Mouse (Mus musculus) layer of hippocampus, postnatal 25 days (tissue): ENCODE data around the gene Cers5. TPM values are rescaled to one million over a fixed set of nuclear protein-coding genes. Genes with fewer than 3 reads are reported as not detected.
A peak's percentile ranks its signal among the peaks of the same experiment; 100 is the strongest.
"Not testable (repeated sequence)": the region's sequence is repeated elsewhere in the genome, so short reads cannot be mapped to it uniquely, and the experiment has no call there.

Experiments
- DNase-seq, 2 experiments: peaks; one replicate each; pipeline ENCODE4 v3.0.0; 2022; ENCODE audit warnings: mixed read lengths in 2 of 2, low spot score in 1 of 2; ENCODE audit errors: extremely low spot score in 1 of 2
- total RNA-seq, 2 experiments: library from RNA; stranded (reverse); gene quantifications; 2 replicates each; pipeline ENCODE4 v1.2.3; 2021

Gene Cers5
- total RNA-seq = 10 to 100 TPM; 29.0 to 34.0 TPM

DNA sequence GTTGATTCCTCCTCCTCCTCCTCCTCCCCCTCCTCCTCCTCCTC is at the start of gene Cers5:
Cers5 (minus strand) TSS at position 5 of the 44 bp plus-strand sequence.
- DNase-seq = not testable (repeated sequence)

DNA sequence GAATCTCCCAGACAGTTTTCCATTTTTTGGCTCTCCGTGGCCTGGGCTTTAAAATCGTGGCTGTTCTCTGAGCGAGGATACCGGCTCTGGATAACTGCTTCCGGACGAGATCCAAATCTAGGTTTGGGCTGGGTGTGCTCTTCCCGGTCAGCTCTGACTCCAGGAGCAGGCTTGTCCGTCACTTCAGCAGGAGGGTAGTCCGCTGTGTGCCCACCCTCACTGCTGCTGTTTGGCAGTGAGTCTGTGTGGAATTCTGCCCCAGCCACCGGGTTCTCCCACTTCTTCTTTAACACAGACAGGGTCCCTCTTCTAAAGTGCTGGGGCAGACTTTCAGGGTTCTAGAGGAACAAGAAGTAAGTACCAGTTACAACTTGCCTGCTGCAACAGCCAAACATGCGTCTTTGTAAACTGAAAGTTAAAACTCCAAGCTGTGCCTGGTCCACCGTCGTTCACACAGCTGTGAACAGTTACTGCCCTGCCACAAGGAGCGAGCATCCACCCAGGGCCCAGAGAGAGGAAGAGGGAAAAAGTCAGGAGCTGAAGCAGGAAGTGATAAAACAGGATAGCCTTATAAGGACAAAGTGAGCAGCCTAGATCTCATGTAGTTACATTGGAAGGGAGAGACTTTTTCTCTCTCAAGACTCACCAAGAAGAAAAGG is 47.1 kb upstream of the Cers5 start:
- DNase-seq = no peak

DNA sequence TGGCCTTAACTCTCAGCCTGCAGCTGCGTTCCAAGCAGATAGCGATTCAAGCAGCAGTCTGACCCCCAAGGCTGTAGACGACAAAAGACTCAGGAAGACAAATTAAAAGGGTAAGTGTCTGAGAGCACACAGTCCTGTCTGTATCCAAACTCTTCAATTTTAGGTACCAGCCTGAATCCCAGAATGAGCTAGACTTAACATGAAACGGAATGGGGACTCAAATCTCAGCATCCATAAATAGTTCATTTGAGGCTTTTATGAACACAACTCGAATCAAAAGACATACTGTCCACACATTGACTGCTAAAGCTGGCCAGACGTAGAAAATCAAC is 46.4 kb upstream of the Cers5 start:
- no peak for DNase-seq

DNA sequence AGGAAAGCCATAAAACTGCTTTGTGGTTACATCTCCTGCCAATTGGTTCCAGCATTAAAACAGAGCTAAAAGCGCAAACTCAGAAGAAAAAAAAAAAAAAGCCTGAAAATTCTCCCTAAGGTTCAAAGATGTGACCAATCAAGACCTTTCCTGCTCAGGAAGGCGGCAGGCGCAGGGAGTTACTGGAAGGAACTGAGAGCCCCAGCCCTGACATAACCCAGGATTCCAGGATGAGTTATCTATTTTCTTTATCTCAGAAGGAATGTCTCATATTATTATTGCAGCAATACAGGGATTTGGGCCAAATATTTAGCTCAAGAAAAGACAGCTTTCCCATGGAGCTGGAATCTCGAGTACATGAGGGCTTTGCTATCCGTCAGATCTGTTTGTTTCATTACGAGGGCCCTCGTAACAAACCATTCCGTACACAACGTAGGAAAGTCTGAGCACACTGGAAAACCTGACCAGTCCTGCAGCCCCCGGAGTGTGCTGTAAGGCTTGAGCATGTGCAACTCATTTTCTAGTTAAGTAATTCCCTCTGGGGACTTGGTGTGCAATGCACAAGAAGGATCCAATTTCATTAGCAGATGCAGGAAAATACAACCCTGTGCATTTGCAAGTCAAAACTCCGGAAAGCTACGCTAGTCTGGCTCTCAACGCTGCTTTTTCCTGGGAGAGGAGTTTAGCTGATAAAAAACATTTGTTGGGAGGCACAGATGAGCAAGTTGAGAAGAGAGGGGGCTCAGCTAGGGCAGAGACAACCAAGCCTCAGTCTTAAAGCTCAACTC is 45.8 kb upstream of the Cers5 start:
- no peak for DNase-seq

DNA sequence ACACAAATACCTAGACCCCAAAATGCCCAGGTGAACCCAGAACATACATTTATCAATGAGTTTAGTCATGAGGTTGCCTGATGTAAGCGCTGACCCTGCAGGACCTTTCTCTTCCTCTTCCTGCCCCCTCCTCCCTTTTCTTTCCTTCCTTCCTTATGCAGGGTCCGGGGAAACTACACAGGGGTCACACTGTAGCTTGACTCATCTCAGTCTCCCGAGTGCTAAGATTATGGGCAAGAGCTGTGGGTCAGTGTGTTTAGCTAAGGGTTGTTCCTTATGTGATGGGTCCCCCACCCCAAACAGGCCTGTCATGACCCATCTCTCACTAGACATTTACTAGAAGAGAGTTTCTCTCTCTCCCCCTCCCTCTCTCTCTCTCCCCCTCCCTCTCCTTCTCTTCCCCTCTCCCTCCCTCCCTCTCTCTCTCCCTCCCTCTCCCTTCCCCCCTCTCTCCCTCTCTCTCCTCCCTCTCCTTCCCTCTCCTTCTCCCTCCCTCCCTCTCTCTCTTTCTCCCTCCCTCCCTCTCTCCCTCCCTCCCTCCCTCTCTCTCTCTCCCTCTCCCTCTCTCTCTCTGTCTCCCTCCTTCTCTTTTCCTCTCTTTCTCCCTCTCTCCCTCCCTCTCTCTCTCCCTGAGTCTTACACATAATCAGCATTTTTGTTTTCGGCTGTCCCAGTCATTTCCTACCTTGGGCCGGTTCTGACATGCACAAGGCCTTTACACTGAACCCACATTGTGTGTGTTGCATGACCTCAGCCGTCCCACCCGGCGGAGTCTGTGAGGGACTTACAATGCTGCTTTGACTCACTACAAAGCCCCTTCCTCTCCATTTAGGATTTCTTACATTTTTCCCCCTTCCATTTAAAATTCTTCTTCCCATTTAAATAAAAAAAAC is 44.9 kb upstream of the Cers5 start:
- no peak for DNase-seq

DNA sequence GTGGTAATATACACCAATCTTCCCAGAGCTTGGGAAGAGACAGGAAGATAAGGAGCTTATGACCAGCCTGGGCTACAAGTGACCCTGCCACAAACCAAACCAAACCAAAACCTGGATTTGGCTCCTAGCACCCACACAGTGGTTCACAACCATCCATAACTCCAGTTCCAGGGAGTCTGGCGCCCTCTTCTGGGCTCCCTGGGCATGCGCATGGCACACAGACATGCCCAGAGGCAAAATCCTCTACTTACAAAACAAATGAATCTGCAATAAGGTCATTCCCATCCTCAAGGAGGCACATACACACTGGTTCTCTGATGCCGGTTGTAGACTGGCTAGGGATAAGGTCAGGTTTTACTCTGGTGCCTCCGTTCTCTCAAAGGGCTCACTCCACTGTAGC is 43.3 kb upstream of the Cers5 start:
- DNase-seq = no peak

DNA sequence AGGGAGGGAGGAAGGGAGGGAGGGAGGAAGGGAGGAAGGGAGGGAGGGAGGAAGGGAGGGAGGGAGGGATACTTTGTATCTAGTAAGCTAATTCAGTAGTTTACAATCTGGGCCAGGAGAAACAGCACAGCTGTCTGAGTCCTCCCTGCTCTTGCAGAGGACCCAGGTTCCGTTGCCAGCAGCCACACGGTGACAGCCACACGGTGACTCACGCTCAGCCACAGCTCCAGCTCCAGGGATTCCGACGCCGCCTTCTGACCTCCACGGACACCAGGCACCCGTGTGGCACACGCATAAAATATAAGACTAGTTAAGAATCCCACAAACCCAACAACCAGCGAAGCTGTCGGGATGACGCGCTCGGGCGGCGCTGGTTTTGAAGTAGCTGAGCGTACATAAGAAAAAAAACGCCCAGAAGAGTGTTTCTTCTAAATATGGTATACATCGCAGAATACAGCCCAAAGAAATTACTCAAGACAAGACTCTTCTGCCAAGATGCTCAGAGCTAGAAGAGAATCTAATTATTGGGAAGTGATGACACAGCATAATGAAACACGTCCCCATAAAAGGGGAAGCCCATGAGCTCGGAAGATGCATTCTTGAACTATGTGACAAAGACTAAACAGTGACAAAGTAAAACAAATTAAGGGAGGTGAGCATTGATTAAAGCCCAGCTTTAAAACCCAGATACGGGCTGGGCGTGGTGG is 42.0 kb upstream of the Cers5 start:
- no peak for DNase-seq

DNA sequence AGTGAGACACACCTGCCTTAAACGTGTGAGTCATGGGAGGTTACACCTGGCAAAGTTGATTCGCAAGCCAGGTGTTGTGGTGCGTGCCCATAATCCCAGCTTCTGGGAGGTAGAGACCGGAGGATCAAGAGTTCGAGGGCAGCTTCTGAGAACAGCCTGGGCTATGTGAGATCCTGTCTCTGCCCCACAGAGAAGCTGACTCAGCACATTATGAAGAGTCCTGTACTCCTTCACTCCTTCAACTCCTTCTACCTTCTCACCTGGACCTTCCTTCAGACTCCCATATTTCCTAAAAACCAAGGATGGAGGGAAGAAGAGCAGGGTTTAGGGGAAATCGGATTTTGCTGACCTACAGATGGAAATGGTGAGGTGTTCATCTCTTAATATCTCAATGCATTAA is 41.0 kb upstream of the Cers5 start:
- DNase-seq = no peak

DNA sequence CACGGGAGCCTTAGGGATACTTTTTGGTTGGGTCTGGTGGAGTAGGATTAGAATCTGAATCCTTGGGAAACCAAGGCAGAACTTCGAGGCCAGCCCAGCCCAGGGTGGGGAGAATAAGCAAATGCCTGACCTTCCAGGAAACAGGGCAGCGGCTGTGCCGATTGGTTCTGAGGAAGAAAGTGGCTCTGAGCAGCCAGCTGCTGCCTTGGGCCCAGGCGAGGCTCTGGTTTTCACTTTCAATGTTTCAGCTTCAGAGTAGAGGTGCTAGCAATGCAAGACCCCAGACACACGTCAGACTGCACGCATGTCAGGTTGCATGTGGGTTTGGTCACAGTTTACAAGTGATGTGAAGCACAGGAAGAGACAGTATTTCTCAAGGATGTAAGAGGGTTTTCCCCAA is 39.4 kb upstream of the Cers5 start:
- DNase-seq = no peak

DNA sequence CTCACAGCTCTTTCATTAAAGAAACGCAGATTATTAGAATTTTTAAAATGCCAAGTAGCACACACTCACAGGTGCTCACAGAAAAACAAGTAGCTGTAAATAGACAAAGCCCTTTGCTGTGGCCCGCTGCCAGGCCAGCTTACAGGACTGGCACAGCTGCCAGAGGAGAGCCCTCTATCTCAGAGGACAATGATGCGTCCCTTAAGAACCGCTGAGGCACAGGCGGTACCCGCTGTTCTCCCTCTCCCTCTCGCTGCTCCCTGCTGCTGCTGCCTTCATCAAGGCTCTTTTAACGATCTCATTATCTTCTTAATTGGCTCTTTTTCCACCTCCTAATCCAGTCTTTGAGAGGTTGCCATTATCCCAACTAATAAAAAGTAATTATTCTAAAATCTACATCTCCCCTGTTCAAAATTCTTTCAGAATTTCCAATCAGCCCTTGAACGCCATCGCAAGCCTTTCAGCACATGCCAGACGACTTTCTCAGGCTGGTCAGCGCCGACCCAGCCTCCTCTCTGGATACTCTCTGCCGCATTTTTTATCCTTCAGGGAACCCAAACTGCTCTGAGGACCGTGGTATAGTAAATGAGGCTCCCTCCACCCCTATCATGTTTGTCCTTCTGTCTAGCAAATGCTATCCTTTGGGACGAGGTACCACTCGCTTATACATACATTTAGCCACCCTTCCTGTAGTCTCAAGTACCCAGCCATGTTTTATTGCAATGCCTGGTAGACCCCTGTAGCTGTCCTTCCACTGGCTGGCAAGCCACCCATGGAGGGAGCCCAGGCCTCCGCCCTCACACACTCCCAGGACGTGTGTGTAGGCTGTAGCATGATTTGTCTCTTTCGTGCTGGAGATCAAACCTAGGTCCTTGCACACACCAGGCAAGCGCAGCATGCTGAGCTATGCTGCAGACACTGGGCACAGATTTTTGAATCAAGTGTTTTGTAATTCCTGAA is 35.4 kb upstream of the Cers5 start:
- DNase-seq = peak in 1 of 2 experiments; percentile 20

DNA sequence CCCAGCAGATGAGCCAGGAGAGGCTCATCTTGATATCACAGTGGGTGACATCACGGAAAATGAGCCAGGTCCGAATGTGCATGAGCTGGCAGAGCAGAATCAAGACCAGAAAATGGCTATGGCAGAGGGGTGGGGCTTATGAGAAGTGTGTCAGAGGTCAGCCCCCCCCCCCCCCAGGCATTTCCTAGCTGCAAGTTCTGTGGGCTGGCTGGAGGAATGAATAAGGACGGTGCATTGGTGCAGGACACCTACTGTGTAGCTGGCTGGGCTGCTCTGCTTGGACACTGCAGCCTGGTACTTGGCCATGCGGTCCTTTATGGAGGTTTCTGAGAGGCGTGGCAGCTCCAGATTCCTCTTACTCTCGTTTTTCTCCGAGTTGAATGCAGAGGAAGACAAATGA is 33.5 kb upstream of the Cers5 start:
- DNase-seq = no peak

DNA sequence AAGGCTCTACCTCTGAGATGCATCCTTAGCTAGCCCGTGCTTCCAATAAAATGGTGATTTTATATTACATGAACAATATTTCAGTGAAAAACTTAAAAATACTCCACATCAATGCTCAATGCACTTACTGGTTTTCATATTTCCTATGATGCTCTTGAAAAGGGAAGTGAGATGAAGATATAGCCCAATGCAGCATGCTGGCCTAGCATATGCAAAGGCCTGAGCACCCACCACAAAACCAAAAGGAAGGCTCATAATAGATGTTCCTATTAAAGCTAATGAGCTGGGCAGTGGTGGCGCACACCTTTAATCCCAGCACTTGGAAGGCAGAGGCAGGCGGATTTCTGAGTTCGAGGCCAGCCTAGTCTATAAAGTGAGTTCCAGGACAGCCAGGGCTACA is 33.0 kb upstream of the Cers5 start:
- DNase-seq = no peak

DNA sequence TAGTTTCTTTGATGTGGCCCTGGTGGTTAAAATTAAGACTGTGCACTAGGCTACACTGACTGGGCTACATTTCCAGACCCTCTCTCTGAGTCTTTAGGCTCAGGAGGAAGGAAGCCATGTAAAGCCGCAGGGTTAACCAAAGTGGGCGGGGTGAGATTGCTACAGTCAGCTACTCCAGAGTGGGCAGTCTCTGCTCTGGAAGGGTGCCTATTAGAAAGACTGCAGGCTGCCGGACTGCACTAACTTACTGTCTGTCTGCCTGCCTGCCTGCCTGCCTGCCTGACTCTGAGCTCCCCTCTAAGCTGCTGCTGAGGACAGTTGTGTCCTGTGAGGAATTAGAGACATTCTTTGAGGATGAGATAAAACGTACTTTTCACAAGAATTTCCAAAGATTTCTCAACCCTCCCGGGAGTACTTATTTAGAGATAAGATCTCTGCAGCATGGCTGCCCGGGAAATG is 30.5 kb upstream of the Cers5 start:
- no peak for DNase-seq

DNA sequence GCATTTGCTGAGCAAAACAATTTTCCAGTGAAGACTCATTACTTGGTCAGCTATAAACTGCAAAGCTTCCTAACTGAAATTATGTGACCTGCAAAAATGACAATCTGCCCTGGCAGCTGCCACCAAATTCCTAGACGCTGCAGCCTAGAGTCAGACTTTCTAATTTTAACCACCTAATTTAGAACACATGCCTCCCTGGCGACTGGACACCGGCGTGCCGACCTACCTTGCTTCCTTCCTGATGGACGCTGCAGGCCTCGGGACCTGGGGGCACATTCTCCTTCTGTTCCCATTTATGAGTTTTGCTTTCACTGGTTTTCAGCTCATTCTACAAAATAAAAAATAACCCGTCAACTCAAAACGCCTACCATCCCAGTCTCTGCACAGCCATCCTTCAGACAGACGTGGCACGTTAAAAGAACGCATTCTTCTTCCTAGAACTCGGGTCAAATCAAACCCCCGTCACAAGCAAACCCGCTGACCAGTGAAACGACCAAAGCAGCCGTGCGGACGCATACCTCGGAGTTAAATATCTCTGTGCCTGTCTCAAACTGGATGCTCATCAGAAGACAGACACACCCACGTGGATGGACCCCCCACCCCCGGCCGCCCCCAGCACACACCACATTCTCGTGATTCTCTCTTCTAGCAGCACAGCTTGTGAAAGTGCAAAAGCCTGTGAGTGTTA is 29.3 kb upstream of the Cers5 start:
- no peak for DNase-seq

DNA sequence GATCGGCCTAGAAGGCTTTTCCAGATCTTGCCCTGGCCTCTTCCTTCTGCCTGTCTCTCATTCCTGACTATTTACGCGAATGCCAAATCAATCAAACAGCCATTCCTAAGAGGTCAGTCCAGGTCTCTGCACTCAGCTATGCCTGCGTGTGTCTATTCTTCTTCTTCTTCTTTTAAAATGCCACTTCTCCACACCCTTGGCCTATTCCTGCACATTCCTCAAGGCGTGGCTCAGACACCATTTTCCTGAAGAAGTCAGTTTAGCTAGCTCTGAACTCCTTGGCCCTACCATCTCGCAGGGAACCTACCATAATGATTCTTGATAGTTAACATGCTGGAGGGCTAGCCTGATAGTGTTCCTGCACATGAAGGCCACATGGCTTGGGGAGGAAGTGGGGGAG is 27.0 kb upstream of the Cers5 start:
- no peak for DNase-seq

DNA sequence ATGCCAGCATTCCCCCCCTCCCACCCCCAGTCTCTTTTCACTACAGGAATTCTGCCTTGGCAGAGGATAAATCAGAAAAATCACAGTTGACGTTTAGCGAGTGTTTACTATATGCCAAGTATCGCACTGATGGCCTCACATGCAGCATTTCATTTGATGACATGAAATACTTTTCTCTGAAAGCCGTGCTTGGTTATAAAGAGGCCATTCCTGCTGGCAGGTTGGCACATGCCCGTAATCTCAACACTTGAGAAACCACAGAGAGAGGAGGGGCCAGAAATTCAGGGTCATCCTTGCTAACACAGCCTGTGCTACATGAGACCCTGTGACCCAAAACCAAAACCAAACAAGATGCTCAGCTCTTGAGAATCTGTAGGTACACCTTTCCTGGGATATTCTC is 25.2 kb upstream of the Cers5 start:
- no peak for DNase-seq

DNA sequence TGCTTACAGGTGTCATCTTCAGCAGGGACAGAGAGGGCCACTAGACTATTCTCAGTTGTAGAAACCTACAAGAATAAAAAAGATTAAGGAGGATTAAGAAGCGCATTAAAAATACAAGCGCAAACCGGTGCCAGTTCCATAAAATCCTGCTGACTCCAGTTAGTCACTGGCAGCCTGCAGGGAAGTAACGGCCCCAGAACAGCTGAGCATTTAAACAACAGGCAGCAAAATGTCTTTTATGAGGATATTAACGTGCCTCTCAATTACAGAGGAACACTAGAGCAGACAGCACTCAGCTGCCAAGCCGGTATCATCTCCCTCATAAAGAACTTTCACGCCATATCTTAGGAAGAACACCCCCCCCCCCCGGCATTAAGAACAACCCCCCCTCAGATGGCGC is 24.1 kb upstream of the Cers5 start:
- DNase-seq = no peak

DNA sequence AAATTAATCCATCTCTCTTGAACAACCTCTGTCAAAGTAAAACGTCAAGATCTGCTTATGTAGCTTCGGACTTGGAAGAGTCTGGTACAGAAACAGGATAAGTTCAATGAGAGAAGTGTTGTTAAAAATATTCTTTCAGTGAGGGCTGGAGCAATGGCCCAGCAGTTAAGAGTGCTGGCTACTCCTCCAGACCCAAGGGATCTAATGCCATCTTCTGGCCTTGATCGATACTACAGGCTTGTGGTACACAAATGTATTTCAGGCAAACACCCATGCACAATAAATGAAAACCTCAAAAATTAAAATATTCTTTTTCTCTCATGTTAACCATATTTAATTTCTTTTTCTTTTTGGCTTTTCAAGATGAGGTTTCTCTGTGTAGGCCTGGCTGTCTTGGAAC is 23.4 kb upstream of the Cers5 start:
- DNase-seq = no peak

DNA sequence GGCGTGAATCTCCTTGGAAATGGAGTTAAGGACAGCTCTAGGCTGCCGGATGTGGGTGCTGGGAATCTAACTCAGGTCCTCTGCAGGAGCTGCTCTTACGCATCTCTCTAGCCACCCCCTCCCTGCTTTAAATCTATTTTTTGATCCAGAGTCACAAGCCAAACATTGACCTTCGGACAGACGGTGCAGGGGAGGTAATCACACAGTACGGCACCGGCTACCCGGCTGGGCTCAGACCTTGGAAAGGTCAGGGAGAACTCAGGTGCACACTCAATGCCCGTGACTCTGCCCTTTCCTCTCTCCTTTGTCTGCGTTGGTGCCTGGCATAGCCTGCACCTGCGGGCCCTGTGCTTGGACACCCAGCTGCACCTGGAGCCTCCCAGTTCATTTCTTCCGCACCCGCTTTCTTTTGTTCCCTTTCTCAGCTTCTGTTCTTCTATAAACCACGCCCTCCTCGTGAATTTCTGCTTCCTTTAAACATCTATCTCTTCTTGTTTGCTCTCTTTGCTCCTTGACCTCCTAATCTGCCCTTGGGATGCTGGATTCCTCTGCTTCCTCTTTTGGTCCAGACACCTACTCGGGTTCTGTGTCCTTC is 19.6 kb upstream of the Cers5 start:
- DNase-seq = no peak
